Mouse (Mus musculus) small intestine, adult 2 months (tissue): ENCODE data around the gene Eif1b. TPM values are rescaled to one million over a fixed set of nuclear protein-coding genes. Genes with fewer than 3 reads are reported as not detected.

Source experiments
- H3K27ac ChIP-seq: fragments of 200-500 bp; 2 replicates; pipeline ENCODE4 v1.5.1; 2012; ENCODE audit warnings: low read depth, low read length, control low read depth, inconsistent platforms; ENCODE audit not compliant: insufficient read depth
- H3K27me3 ChIP-seq: fragments of 200-500 bp; 2 replicates; pipeline ENCODE4 v1.6.1; 2012; ENCODE audit warnings: mild to moderate bottlenecking, moderate library complexity, low read length, inconsistent platforms; ENCODE audit not compliant: control insufficient read depth, insufficient read depth
- H3K36me3 ChIP-seq: fragments of 200-500 bp; 2 replicates; pipeline ENCODE4 v1.6.1; 2012; ENCODE audit warnings: mild to moderate bottlenecking, low read length, control low read depth, inconsistent platforms; ENCODE audit not compliant: control insufficient read depth, insufficient read depth
- H3K4me1 ChIP-seq: fragments of 200-500 bp; 2 replicates; pipeline ENCODE4 v1.6.1; 2012; ENCODE audit warnings: low read length, inconsistent platforms, mixed read lengths; ENCODE audit not compliant: control insufficient read depth, insufficient read depth, insufficient read length
- H3K4me3 ChIP-seq: fragments of 200-500 bp; 2 replicates; pipeline ENCODE4 v1.5.1; 2012; ENCODE audit warnings: low read depth, mild to moderate bottlenecking, control low read depth, inconsistent platforms, low read length, moderate library complexity
- CTCF ChIP-seq: fragments of 200-500 bp; IDR thresholded peaks from 2 replicates; pipeline ENCODE4 v1.5.1; 2012; ENCODE audit warnings: low read depth, mild to moderate bottlenecking, control low read depth, inconsistent platforms, low read length, moderate library complexity, mixed read lengths; ENCODE audit not compliant: insufficient replicate concordance, insufficient read length; ENCODE audit errors: extremely low read depth
- POLR2A ChIP-seq: fragments of 200-500 bp; IDR thresholded peaks from 2 replicates; pipeline ENCODE4 v1.6.1; 2012; ENCODE audit warnings: low read depth, mild to moderate bottlenecking, control low read depth, inconsistent platforms, low read length, moderate library complexity
- WGBS: fragments of 180-500 bp; shearing (Covaris S2); methylation state at CpG from one replicate; pipeline ENCODE4 v1.1.7; 2018; 5-methylcytosine and 5-hydroxymethylcytosine counted together
- polyA plus RNA-seq: library from polyadenylated mRNA; depleted of rRNA; stranded (reverse); fragments of >200 nt; gene quantifications from 2 replicates; pipeline ENCODE4 v1.2.3, GENCODE M21; 2012; rRNA removed

Eif1b gene
- 17.3 and 24.1 TPM in 2 replicates for polyA plus RNA-seq

DNA sequence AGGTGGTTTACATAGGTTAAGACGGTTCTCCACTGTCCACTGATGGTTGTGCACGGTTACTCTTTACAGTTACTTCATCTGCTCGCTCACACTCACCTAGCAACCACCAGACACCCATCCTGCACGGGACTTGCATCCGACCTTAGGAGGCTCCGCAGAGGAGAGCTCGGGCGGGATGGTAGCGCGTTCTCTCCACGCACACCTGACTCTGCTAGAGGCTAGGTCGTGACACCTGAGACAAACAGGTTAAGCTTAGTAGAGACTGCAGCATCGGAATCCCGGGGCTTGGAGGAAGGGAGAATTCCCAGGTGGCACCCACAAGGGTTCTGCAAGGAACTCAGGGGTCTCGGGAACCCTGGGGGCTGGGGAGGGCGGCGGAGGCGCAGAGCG, at the start of gene Eif1b:
Eif1b (plus strand) TSS at position 223 of the 390 bp plus-strand sequence.
- TF ChIP-seq POLR2A (no peak), CTCF (no peak)
- 3% methylated on average over 19 of the region's 19 CpGs for WGBS
- H3K36me3 ChIP-seq, result peaks cover 12% of the 10 kb centered on the region
- H3K27me3 ChIP-seq, result no peaks in the 10 kb centered on the region
- peaks cover 2% of the 10 kb centered on the region; the same call in 1 of the 2 replicates for H3K4me1 ChIP-seq
- peak within 1 kb of the TSS; percentile 53 for H3K27ac ChIP-seq
- H3K4me3 ChIP-seq, result peak within 1 kb of the TSS; percentile 97

DNA sequence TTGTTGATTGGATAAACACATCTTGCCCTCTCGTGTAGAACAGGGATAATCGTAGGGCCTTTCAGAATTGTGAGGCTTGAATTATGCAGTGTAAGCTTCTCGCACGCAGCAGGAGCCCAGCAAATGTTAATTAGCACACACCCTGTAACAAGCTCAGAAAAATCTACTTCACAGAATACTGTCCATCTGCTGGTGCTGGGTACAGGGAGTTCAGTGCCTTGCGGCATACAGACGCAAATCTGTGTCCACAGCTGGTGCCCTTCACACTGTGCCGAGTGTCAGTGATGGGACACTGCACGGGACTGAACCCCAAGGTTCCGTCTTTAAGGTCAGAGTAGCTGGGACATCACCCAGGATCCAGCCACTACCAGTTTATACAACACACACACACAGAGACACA, 47.4 kb upstream of the Eif1b start:
- no peak for TF ChIP-seq CTCF
- TF ChIP-seq POLR2A, result no peak
- Histone ChIP-seq H3K4me1 (no peaks in the 10 kb centered on the region), H3K27ac (no peak overlapping the region), H3K36me3 (no peaks in the 10 kb centered on the region), H3K27me3 (no peaks in the 10 kb centered on the region), H3K4me3 (no peak overlapping the region)
- 82% methylated on average over 9 of the region's 9 CpGs for WGBS

DNA sequence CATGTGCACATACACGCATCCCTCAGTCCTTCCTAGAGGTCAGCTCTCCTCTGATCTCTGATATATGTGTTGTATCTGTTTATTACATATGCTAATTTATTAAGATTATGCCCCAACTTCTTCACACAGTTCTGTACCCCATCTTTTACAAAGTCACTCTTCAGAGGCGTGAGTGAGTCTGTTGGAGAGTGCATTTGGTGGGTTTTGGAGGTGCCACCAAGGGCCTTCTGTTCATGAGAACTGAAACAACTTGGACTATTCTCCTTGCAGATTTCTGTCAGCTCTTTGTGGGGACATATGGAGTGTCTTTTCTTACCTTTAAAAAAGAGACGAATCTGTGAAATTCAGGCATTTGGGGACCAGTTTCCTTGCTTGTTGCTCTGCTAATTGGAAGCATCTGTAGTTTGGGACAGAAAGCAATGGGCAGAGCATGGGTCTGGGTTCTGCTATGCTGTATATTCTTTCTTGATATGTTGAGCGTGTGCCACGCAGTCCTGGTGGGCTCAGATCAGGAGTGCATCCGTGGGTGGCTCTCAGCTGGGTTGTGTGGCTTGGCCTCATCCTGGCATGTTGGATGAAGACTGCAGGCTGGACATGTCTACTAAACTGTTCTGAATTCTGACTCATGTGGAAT, 42.2 kb upstream of the Eif1b start:
- 83% methylated on average over 6 of the region's 6 CpGs for WGBS
- TF ChIP-seq POLR2A, result no peak
- no peak for TF ChIP-seq CTCF

DNA sequence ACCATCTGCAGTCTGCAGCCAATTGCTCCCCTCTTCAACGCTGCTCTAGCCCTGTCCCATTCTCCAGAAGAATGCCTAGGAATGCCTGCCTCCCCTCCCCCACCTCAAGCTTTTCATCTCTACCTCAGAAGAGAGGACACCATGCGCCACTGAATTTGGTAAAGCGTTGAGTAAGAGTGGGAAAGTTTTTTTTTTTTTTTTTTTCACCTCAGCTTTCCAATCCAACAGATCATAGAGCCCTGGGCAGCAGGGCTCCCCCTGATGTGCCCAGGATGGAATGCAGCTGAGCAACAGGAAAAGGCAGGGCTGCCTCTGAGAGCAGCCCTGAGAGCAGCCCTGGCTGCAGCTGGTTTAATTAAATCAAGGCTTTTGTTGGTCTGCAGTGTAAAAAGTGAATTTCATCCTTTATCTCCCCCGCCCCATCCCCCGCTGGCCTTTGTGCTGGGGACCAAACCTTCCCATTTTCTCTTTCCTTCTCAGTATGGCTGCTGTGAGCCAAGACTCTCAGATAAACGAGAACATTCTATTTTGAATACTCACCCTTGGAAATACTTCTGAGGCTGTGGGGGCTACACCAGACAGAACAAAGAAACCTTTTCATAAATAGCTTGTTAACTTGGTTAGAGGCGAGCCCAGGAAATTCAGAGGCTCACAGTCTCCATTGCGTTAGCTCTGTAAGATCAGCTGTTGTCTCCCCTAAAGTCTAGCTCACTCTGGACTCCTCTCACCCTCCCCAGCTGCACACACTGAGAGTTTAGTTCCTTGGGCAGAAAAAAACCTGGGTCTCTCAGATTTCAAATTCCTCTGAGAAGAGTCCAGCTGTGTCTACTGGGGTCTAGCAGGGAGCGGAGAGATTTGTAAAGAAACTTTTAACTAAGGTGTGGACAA, 36.0 kb upstream of the Eif1b start:
- Histone ChIP-seq H3K36me3 (no peaks in the 10 kb centered on the region), H3K4me1 (no peaks in the 10 kb centered on the region), H3K27me3 (no peaks in the 10 kb centered on the region), H3K4me3 (no peak overlapping the region), H3K27ac (no peak overlapping the region)
- 52% methylated on average over 9 of the region's 9 CpGs for WGBS
- no peak for TF ChIP-seq CTCF
- no peak for TF ChIP-seq POLR2A

More for the DNA sequence above, 42.2 kb upstream of the Eif1b start:
- no peak overlapping the region for H3K27ac ChIP-seq
- H3K4me3 ChIP-seq, result no peak overlapping the region
- no peaks in the 10 kb centered on the region for H3K4me1 ChIP-seq
- H3K27me3 ChIP-seq, result no peaks in the 10 kb centered on the region
- H3K36me3 ChIP-seq, result no peaks in the 10 kb centered on the region

DNA sequence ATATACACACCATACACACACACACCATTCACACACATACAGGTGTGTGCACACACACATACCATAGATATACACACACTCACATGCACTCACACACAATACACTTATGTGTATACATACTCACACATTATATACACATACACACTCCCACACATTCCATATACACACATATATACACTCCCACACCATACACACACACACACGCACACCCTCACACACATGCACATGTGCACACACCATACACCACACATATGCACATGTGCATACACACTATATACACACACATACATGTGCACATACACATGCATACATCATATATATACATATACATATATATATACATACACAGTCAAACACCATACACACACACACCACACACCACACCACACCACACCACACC, 21.6 kb upstream of the Eif1b start:
- Histone ChIP-seq H3K27me3 (no peaks in the 10 kb centered on the region), H3K4me1 (no peaks in the 10 kb centered on the region), H3K27ac (no peak overlapping the region), H3K36me3 (no peaks in the 10 kb centered on the region), H3K4me3 (no peak overlapping the region)
- no peak for TF ChIP-seq CTCF
- no peak for TF ChIP-seq POLR2A
- WGBS, result 88% methylated on average over 1 of the region's 1 CpGs

DNA sequence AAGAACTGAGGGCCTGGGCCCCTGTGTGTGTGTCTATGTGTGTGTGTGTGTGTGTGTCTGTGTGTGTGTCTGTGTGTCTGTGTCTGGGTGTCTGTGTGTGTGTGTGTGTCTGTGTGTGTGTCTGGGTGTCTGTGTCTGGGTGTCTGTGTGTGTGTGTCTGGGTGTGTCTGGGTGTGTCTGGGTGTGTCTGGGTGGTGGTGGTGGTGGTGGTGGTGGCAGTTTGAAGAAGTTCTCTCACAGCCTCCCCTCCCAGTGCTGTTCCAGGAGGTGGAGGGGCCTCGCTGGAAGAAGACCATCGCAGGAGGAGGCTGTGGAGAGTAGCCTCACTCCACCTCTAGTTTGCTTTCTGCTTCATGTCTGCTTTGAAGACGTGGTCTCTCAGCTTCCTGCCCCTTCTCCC, 10.4 kb upstream of the Eif1b start:
- Histone ChIP-seq H3K27ac (no peak overlapping the region), H3K36me3 (no peaks in the 10 kb centered on the region), H3K4me3 (no peak overlapping the region), H3K4me1 (no peaks in the 10 kb centered on the region), H3K27me3 (no peaks in the 10 kb centered on the region)
- no peak for TF ChIP-seq CTCF
- 62% methylated on average over 3 of the region's 3 CpGs for WGBS

DNA sequence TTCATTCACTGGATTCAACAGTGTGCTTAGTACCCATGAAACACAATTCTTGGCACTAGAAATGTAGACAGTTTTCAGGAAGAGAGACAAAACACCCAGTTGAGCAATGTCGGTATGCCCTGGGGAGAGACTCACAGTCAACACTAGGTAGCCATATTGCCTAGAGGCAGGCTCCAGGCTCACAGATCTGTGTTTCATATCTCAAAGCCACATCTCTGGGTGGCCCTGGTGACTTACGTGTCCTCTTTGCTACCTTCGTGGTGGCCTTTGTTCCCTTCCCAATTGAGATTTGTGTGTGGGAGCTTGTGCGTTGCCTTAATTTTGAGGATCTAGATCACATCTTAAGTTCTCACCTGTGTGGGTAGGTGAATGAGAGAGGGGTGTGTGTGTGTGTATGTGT, 9.7 kb upstream of the Eif1b start:
- Histone ChIP-seq H3K36me3 (no peaks in the 10 kb centered on the region), H3K4me1 (no peaks in the 10 kb centered on the region), H3K27me3 (no peaks in the 10 kb centered on the region), H3K4me3 (no peak overlapping the region), H3K27ac (no peak overlapping the region)
- no peak for TF ChIP-seq POLR2A
- no peak for TF ChIP-seq CTCF
- 82% methylated on average over 4 of the region's 4 CpGs for WGBS
